Mouse (Mus musculus) heart, postnatal 0 days (tissue): ENCODE measurements at regions not wholly inside any gene's neighbourhood (a gene's known extent, or its start where the extent isn't known, plus 50 kb on each side); places are given as distances from the start of the nearest gene placed in this dataset.

Experiments used
- ATAC-seq: fragments of 200-750 bp; cut with Nextera tagmentation; 2 replicates; pipeline ENCODE4 v1.8.0; 2017; ENCODE audit warnings: low read depth, moderate number of reproducible peaks, moderate library complexity; ENCODE audit not compliant: insufficient read depth
- DNase-seq: peaks from one replicate; pipeline ENCODE4 v3.0.0-alpha.2; 2016; ENCODE audit warnings: low spot score
- H3K27ac ChIP-seq: fragments of 300-500 bp; sonication (generic); 2 replicates; pipeline ENCODE4 v1.5.1; 2014; ENCODE audit warnings: low read depth, mild to moderate bottlenecking
- H3K27me3 ChIP-seq: fragments of 300-500 bp; sonication (generic); 2 replicates; pipeline ENCODE4 v1.6.1; 2014; ENCODE audit warnings: low read length, mixed read lengths; ENCODE audit not compliant: control insufficient read depth, insufficient read depth
- H3K36me3 ChIP-seq: fragments of 300-500 bp; sonication (generic); replicated peaks from 2 replicates; pipeline ENCODE4 v1.6.1; 2014; ENCODE audit warnings: low read length, mixed read lengths; ENCODE audit not compliant: control insufficient read depth, insufficient read depth
- H3K4me1 ChIP-seq: fragments of 300-500 bp; sonication (generic); 2 replicates; pipeline ENCODE4 v1.6.1; 2014; ENCODE audit warnings: antibody characterized with exemption; ENCODE audit not compliant: control insufficient read depth, insufficient read depth
- H3K4me2 ChIP-seq: fragments of 300-500 bp; sonication (generic); 2 replicates; pipeline ENCODE4 v1.6.1; 2014; ENCODE audit warnings: low read depth, mild to moderate bottlenecking, low read length, moderate library complexity
- H3K4me3 ChIP-seq: fragments of 300-500 bp; sonication (generic); 2 replicates; pipeline ENCODE4 v1.5.1; 2014; ENCODE audit warnings: low read depth, low read length
- H3K9ac ChIP-seq: fragments of 300-500 bp; sonication (generic); replicated peaks from 2 replicates; pipeline ENCODE4 v1.6.1; 2014; ENCODE audit warnings: low read depth, low read length, mixed read lengths
- H3K9me3 ChIP-seq: fragments of 300-500 bp; sonication (generic); replicated peaks from 2 replicates; pipeline ENCODE4 v1.6.1; 2016; ENCODE audit warnings: low read length; ENCODE audit not compliant: control insufficient read depth
- CTCF ChIP-seq: IDR thresholded peaks from 2 replicates; pipeline ENCODE4 v1.5.1; 2016; ENCODE audit warnings: antibody characterized with exemption, control low read depth, low read depth
- EP300 ChIP-seq: IDR thresholded peaks from 2 replicates; pipeline ENCODE4 v1.6.1; 2016; ENCODE audit warnings: antibody characterized with exemption, low read depth
- WGBS: fragments of 180-500 bp; shearing (Covaris S2); extraction: QIAGEN DNeasy Blood & Tissue Kit; methylation state at CpG from one replicate; pipeline ENCODE4 v1.1.7; 2014; 5-methylcytosine and 5-hydroxymethylcytosine counted together

GRCm38 (mm10) chr13:59227523-59228058 lies 357.4 kb downstream of the Agtpbp1 start:
- H3K36me3 ChIP-seq: no peaks in the 10 kb centered on the region
- no peaks in the 10 kb centered on the region for H3K9me3 ChIP-seq
- H3K4me2 ChIP-seq: no peak overlapping the region
- H3K27me3 ChIP-seq: no peaks in the 10 kb centered on the region
- no peak for TF ChIP-seq CTCF
- no peak for TF ChIP-seq EP300
- 0 out of 2 replicates have a peak, but pooled peaks cover 7% of the 10 kb centered on the region for H3K4me1 ChIP-seq
- no peak overlapping the region for H3K27ac ChIP-seq
- ATAC-seq: no peak
- DNase-seq: no peak
- WGBS: 70% methylated on average over 13 of the region's 13 CpGs
- no peak overlapping the region for H3K4me3 ChIP-seq
- H3K9ac ChIP-seq: no peak overlapping the region

DNA sequence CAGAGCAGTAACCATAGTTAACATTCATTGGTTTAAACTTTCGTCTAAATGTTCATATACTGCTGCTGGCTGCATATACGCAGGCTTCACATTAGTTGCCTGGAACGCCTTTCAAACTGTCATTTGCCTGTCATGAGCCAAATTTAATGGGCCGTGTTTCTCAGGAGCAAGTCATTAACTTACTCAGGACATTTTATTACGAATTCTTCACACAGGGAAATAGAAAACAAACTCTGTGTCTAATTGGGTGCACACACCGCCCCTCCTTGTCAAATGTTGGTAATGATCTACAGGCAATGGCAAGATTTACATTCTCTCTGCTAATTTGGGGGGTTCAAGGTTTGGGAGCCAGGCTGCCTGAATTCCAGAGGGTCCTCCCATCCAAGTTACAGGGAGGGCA lies 364.4 kb downstream of the Agtpbp1 start:
- WGBS: 73% methylated on average over 6 of the region's 6 CpGs
- Histone ChIP-seq H3K4me1 (no peaks in the 10 kb centered on the region), H3K4me3 (no peak overlapping the region), H3K9ac (no peak overlapping the region), H3K4me2 (no peak overlapping the region), H3K36me3 (no peaks in the 10 kb centered on the region), H3K9me3 (no peaks in the 10 kb centered on the region), H3K27ac (no peak overlapping the region), H3K27me3 (no peaks in the 10 kb centered on the region)
- ATAC-seq (no peak), DNase-seq (no peak)
- TF ChIP-seq CTCF (no peak), EP300 (no peak)

- no peak overlapping the region for H3K27ac ChIP-seq
- H3K4me1 ChIP-seq: no peaks in the 10 kb centered on the region
- TF ChIP-seq CTCF: peak; percentile 46
- TF ChIP-seq EP300: no peak
- no peak for DNase-seq
- no peak overlapping the region for H3K4me3 ChIP-seq
- no peak overlapping the region for H3K9ac ChIP-seq
- no peaks in the 10 kb centered on the region for H3K9me3 ChIP-seq
- no peak for ATAC-seq
- WGBS: 20% methylated on average over 7 of the region's 7 CpGs
- H3K36me3 ChIP-seq: no peaks in the 10 kb centered on the region
- no peaks in the 10 kb centered on the region for H3K27me3 ChIP-seq
- no peak overlapping the region for H3K4me2 ChIP-seq
Observed at GRCm38 (mm10) chr13:59220156-59220555, 364.9 kb downstream of the Agtpbp1 start.

DNA sequence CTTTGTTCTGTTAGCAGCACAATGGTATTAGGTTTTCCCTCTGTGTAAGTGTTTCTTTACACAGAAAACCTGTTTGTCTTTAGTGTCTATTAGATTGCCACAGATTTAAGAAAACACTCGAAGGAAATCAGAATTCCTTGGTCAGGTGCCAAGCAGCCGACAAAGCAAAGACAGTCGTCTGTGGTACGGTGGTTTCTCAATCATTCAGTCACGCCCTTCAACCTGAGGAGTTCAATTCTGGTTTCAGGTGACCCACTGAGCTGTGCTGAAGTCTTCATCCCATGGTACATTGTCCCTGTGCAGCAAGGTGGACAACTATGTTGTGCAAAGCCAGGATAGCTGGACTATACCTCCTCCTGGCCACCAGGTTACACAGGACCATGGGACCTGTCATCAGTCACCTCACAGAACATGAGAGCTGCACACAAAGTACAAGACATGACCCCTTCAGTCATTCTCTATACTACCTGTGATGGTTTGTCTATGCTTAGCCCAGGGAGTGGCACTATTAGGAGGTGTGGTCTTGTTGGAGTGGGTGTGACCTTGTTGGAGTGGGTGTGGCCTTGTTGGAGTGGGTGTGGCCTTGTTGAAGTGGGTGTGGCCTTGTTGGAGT lies 368.2 kb downstream of the Agtpbp1 start:
- no peak overlapping the region for H3K9ac ChIP-seq
- no peaks in the 10 kb centered on the region for H3K9me3 ChIP-seq
- no peak overlapping the region for H3K27ac ChIP-seq
- no peak overlapping the region for H3K4me2 ChIP-seq
- ATAC-seq (no peak), DNase-seq (no peak)
- TF ChIP-seq CTCF (no peak), EP300 (no peak)
- no peaks in the 10 kb centered on the region for H3K4me1 ChIP-seq
- H3K4me3 ChIP-seq: no peak overlapping the region
- H3K27me3 ChIP-seq: no peaks in the 10 kb centered on the region
- H3K36me3 ChIP-seq: no peaks in the 10 kb centered on the region
- WGBS: 55% methylated on average over 5 of the region's 5 CpGs

DNA sequence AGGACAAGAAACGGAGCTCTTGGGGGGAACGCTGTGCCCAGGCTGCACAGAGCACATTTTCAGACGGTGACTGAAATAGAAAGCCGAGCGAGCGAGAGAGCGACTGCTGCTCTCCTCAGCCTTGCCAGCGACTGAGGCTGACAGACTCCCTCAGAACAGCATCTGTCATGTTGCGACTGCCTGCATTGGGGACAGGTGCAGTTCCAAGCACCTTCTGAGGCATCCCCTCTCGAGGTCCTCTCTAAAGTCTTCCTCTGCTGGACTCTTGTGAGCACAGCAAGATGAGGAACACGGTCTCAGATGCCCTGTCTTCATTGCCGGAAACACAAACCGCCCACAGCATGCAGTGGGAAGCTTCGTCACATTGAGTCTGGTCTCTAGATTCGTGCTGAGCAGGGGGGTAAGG lies 372.7 kb downstream of the Agtpbp1 start:
- Histone ChIP-seq H3K9ac (no peak overlapping the region), H3K4me2 (no peak overlapping the region), H3K27ac (no peak overlapping the region), H3K9me3 (no peaks in the 10 kb centered on the region), H3K36me3 (no peaks in the 10 kb centered on the region), H3K4me3 (no peak overlapping the region), H3K4me1 (no peaks in the 10 kb centered on the region), H3K27me3 (no peaks in the 10 kb centered on the region)
- ATAC-seq (no peak), DNase-seq (no peak)
- 63% methylated on average over 15 of the region's 15 CpGs for WGBS
- TF ChIP-seq CTCF: no peak
- TF ChIP-seq EP300: no peak

DNA sequence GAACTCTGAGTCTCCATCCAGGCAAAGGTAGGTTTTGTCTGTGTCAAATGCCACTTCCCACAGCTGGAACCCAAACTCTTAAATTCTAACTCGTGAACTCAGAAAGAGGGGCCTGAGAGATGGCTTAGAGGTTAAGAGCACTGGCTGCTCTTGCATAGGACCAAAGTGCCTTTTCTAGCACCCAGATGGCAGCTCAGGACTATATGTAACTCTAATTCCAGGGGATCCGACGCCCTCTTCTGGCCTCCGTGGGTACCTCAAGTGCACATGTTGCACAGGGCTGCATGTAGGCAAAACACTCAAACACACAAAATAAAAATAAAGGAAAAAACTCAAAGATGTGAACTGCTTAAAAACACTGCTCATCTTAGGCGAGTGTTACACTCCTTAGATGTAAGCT lies 374.2 kb downstream of the Agtpbp1 start:
- no peak for DNase-seq
- 57% methylated on average over 5 of the region's 5 CpGs for WGBS
- Histone ChIP-seq H3K4me1 (no peaks in the 10 kb centered on the region), H3K36me3 (no peaks in the 10 kb centered on the region), H3K27ac (no peak overlapping the region), H3K9me3 (no peaks in the 10 kb centered on the region), H3K27me3 (no peaks in the 10 kb centered on the region), H3K4me2 (no peak overlapping the region), H3K9ac (no peak overlapping the region), H3K4me3 (no peak overlapping the region)
- TF ChIP-seq CTCF (no peak), EP300 (no peak)
- no peak for ATAC-seq
